Mouse (Mus musculus): ENCODE data around the gene Nr4a1. TPM values are rescaled to one million over a fixed set of nuclear protein-coding genes. Genes with fewer than 3 reads are reported as not detected.

The Nr4a1 gene
- polyA plus RNA-seq, 1 experiment: 16.4 TPM

DNA sequence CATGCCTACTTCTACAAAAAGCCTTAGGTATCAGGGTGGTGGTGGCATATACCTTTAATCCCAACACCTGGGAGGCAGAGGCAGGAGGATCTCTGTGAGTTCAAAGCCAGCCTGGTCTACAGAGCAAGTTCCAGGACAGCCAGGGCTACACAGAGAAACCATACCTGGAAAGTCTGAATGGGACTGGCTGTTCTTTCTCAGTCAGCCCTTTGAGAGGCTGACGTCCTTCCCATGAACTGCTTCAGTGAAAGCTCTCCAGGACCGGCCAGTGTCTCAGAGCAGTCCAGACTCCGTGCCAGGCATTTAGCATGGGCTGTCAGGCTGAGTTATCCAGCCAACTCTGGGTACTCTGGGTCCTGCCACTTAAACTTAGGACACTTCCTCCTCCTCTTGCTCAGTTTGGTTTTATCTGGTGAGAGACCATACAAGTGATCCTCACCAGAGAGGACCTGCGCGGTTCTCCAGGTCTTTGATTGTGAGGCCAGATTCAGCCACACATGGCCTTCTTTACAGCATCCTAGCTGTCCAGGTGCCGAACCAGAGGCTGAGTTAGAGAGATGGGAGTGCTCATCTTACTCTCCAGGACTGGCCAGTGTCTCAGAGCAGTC lies 66.0 kb downstream of the Nr4a1 start:
- WGBS: 60% methylated on average over 6 of the region's 6 CpGs
- Histone ChIP-seq H3K27ac (ENCODE audit: insufficient read depth, low read length) (no peak overlapping the region; the same call in 1 of the 2 replicates), H3K4me3 (replicated peaks; ENCODE audit: insufficient read depth, low read depth, low read length) (no peak overlapping the region), H3K4me1 (ENCODE audit: control insufficient read depth, insufficient read depth, low read length) (no peaks in the 10 kb centered on the region), H3K27me3 (ENCODE audit: control insufficient read depth, insufficient read depth, low read length) (no peaks in the 10 kb centered on the region)
- DNase-seq: no peak
- TF ChIP-seq POLR2A (IDR thresholded peaks at IDR 0.05; ENCODE audit: borderline replicate concordance, insufficient read depth, low read length) (no peak), CTCF (IDR thresholded peaks at IDR 0.05; ENCODE audit: borderline replicate concordance, insufficient read depth, low read depth, low read length) (no peak)

- no peak for TF ChIP-seq CTCF (IDR thresholded peaks at IDR 0.05; ENCODE audit: borderline replicate concordance, insufficient read depth, low read depth, low read length)
- no peak for TF ChIP-seq POLR2A (IDR thresholded peaks at IDR 0.05; ENCODE audit: borderline replicate concordance, insufficient read depth, low read length)
- no peaks in the 10 kb centered on the region for H3K27me3 ChIP-seq (ENCODE audit: control insufficient read depth, insufficient read depth, low read length)
- no peak overlapping the region for H3K27ac ChIP-seq (ENCODE audit: insufficient read depth, low read length)
- no peak for DNase-seq
- H3K4me3 ChIP-seq (replicated peaks; ENCODE audit: insufficient read depth, low read depth, low read length): no peak overlapping the region
- no peaks in the 10 kb centered on the region for H3K4me1 ChIP-seq (ENCODE audit: control insufficient read depth, insufficient read depth, low read length)
- 58% methylated on average over 6 of the region's 6 CpGs for WGBS
These were observed 66.6 kb downstream of the Nr4a1 start for GRCm38 (mm10) chr15:101320618-101321041.

- TF ChIP-seq POLR2A (IDR thresholded peaks at IDR 0.05; ENCODE audit: borderline replicate concordance, insufficient read depth, low read length): no peak
- no peak for TF ChIP-seq CTCF (IDR thresholded peaks at IDR 0.05; ENCODE audit: borderline replicate concordance, insufficient read depth, low read depth, low read length)
- Histone ChIP-seq H3K4me3 (replicated peaks; ENCODE audit: insufficient read depth, low read depth, low read length) (no peak overlapping the region), H3K27me3 (ENCODE audit: control insufficient read depth, insufficient read depth, low read length) (no peaks in the 10 kb centered on the region), H3K4me1 (ENCODE audit: control insufficient read depth, insufficient read depth, low read length) (no peaks in the 10 kb centered on the region), H3K27ac (ENCODE audit: insufficient read depth, low read length) (no peak overlapping the region)
- no peak for DNase-seq
- 66% methylated on average over 5 of the region's 5 CpGs for WGBS
These were observed 67.1 kb downstream of the Nr4a1 start for GRCm38 (mm10) chr15:101321126-101321525.

- Histone ChIP-seq H3K4me3 (replicated peaks; ENCODE audit: insufficient read depth, low read depth, low read length) (no peak overlapping the region), H3K4me1 (ENCODE audit: control insufficient read depth, insufficient read depth, low read length) (no peaks in the 10 kb centered on the region), H3K27ac (ENCODE audit: insufficient read depth, low read length) (no peak overlapping the region), H3K27me3 (ENCODE audit: control insufficient read depth, insufficient read depth, low read length) (no peaks in the 10 kb centered on the region)
- TF ChIP-seq POLR2A (IDR thresholded peaks at IDR 0.05; ENCODE audit: borderline replicate concordance, insufficient read depth, low read length) (no peak), CTCF (IDR thresholded peaks at IDR 0.05; ENCODE audit: borderline replicate concordance, insufficient read depth, low read depth, low read length) (no peak)
- no peak for DNase-seq
- WGBS: 76% methylated on average over 5 of the region's 5 CpGs
These were observed 68.0 kb downstream of the Nr4a1 start for GRCm38 (mm10) chr15:101322106-101322505.

DNA sequence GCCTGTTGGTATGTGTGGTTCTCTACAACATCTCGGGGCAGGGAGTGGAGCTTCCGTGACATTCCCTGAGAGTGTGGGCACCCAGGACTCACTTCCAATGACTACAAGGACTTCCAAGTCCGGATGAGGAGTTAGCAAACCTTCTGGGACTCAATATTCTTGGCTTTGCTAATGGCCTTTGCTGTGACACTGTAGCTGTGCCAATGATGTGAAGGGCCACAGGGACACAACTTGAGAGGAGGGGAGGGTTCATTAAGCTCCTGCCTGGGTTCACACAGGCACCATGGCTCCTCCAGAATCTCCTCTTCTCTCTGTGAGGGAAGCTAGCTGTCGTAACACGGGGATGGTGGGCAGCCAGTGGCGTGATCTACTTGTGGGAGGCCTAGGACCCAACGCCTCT lies 68.6 kb downstream of the Nr4a1 start:
- WGBS: 83% methylated on average over 7 of the region's 7 CpGs
- no peak for TF ChIP-seq POLR2A (IDR thresholded peaks at IDR 0.05; ENCODE audit: borderline replicate concordance, insufficient read depth, low read length)
- TF ChIP-seq CTCF (IDR thresholded peaks at IDR 0.05; ENCODE audit: borderline replicate concordance, insufficient read depth, low read depth, low read length): no peak

GRCm38 (mm10) chr15:101323511-101323910 lies 69.4 kb downstream of the Nr4a1 start:
- TF ChIP-seq CTCF (IDR thresholded peaks at IDR 0.05; ENCODE audit: borderline replicate concordance, insufficient read depth, low read depth, low read length) (no peak), POLR2A (IDR thresholded peaks at IDR 0.05; ENCODE audit: borderline replicate concordance, insufficient read depth, low read length) (no peak)
- DNase-seq: no peak
- 94% methylated on average over 5 of the region's 5 CpGs for WGBS

More for the DNA sequence above, 68.6 kb downstream of the Nr4a1 start:
- H3K4me3 ChIP-seq (replicated peaks; ENCODE audit: insufficient read depth, low read depth, low read length): no peak overlapping the region
- no peaks in the 10 kb centered on the region for H3K4me1 ChIP-seq (ENCODE audit: control insufficient read depth, insufficient read depth, low read length)
- no peak for DNase-seq
- H3K27me3 ChIP-seq (ENCODE audit: control insufficient read depth, insufficient read depth, low read length): no peaks in the 10 kb centered on the region
- H3K27ac ChIP-seq (ENCODE audit: insufficient read depth, low read length): no peak overlapping the region

More at GRCm38 (mm10) chr15:101323511-101323910, 69.4 kb downstream of the Nr4a1 start:
- no peaks in the 10 kb centered on the region for H3K4me1 ChIP-seq (ENCODE audit: control insufficient read depth, insufficient read depth, low read length)
- H3K27ac ChIP-seq (ENCODE audit: insufficient read depth, low read length): no peak overlapping the region
- H3K4me3 ChIP-seq (replicated peaks; ENCODE audit: insufficient read depth, low read depth, low read length): no peak overlapping the region
- no peaks in the 10 kb centered on the region for H3K27me3 ChIP-seq (ENCODE audit: control insufficient read depth, insufficient read depth, low read length)

Other genes with a start within 250 kb of the Nr4a1 start
- gene Gm47841, start 206.9 kb upstream of the Nr4a1 start, polyA plus RNA-seq (2012; rRNA removed): not detected in 2 replicates
- 2.5 and 2.7 TPM in 2 replicates for gene Fignl2, start 175.7 kb upstream of the Nr4a1 start, polyA plus RNA-seq (2012; rRNA removed)
- gene Ankrd33, start 138.5 kb upstream of the Nr4a1 start, polyA plus RNA-seq (2012; rRNA removed): 0.10 and 0.33 TPM in 2 replicates
- 15.3 and 17.2 TPM in 2 replicates for gene Acvrl1, start 125.7 kb upstream of the Nr4a1 start, polyA plus RNA-seq (2012; rRNA removed)
- 54.5 and 55.2 TPM in 2 replicates for gene Acvr1b, start 80.2 kb upstream of the Nr4a1 start, polyA plus RNA-seq (2012; rRNA removed)
- 5.0 and 5.3 TPM in 2 replicates for gene Grasp, start 30.1 kb upstream of the Nr4a1 start, polyA plus RNA-seq (2012; rRNA removed)
- 46.8 and 49.6 TPM in 2 replicates for gene Atg101, start 30.0 kb downstream of the Nr4a1 start, polyA plus RNA-seq (2012; rRNA removed)
- 0.15 and 0.27 TPM in 2 replicates for gene 6030408B16Rik, start 38.9 kb downstream of the Nr4a1 start, polyA plus RNA-seq (2012; rRNA removed)
- gene Krt80, start 115.9 kb downstream of the Nr4a1 start, polyA plus RNA-seq (2012; rRNA removed): 0.05 and 0.30 TPM in 2 replicates
- gene Krt7, start 156.8 kb downstream of the Nr4a1 start, polyA plus RNA-seq (2012; rRNA removed): 0.33 and 0.36 TPM in 2 replicates
- 0.13 and 0.15 TPM in 2 replicates for gene Krt87, start 184.5 kb downstream of the Nr4a1 start, polyA plus RNA-seq (2012; rRNA removed)
- not detected in 2 replicates for gene Krt88, start 193.5 kb downstream of the Nr4a1 start, polyA plus RNA-seq (2012; rRNA removed)
- gene Krt81, start 209.5 kb downstream of the Nr4a1 start, polyA plus RNA-seq (2012; rRNA removed): not detected in 2 replicates
- gene Krt86, start 219.2 kb downstream of the Nr4a1 start, polyA plus RNA-seq (2012; rRNA removed): not detected in 2 replicates
- gene Krt83, start 237.2 kb downstream of the Nr4a1 start, polyA plus RNA-seq (2012; rRNA removed): not detected in 2 replicates